Mouse (Mus musculus) urinary bladder, adult 2 months (tissue): ENCODE results near the gene Map2k5. TPM values are rescaled to one million over a fixed set of nuclear protein-coding genes. Genes with fewer than 3 reads are reported as not detected.

ENCODE experiments used
- DNase-seq: peaks from one replicate; pipeline ENCODE4 v3.0.0; 2022; ENCODE audit warnings: low spot score
- polyA plus RNA-seq: library from polyadenylated mRNA; depleted of rRNA; stranded (reverse); fragments of >200 nt; gene quantifications from 2 replicates; pipeline ENCODE4 v1.2.3, GENCODE M21; 2012

The Map2k5 gene
- polyA plus RNA-seq, 1 experiment, result 20.4 TPM

DNA sequence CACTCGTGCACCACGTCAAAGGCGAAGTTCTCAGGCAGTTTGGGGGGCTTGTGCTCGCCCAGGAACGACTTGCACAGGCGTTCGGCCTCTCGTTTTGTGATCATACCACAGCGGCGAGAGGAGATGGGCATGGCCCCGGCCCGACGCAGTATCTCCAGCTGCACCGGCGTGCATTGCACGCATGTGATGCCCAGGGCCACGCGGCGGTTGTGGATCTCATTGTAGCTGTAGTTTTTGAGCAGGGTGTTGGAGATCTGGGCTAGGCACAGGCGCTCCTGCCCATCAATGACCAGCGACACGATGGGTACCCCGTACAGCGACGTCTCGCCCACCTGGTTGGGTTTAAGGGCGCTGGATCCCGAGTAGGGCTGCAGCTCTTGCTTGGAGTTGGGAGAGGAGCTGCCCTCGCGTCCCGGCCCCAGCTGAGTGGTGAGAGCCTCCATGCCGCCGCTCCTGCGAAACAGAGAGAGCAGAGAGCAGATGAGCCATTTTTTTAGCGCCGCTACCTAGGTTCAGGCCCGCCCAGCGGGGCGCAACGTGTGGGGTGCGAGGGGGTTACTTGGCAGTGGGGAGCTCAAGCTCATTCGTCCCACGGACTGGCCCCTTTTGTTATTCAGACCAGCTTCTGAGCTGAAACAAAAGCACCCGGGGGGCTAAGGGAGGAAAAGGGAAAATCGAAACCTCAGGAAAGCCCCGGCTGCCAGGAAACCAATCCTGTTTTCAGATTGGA, 231.4 kb downstream of the Map2k5 start:
- DNase-seq, result no peak

DNA sequence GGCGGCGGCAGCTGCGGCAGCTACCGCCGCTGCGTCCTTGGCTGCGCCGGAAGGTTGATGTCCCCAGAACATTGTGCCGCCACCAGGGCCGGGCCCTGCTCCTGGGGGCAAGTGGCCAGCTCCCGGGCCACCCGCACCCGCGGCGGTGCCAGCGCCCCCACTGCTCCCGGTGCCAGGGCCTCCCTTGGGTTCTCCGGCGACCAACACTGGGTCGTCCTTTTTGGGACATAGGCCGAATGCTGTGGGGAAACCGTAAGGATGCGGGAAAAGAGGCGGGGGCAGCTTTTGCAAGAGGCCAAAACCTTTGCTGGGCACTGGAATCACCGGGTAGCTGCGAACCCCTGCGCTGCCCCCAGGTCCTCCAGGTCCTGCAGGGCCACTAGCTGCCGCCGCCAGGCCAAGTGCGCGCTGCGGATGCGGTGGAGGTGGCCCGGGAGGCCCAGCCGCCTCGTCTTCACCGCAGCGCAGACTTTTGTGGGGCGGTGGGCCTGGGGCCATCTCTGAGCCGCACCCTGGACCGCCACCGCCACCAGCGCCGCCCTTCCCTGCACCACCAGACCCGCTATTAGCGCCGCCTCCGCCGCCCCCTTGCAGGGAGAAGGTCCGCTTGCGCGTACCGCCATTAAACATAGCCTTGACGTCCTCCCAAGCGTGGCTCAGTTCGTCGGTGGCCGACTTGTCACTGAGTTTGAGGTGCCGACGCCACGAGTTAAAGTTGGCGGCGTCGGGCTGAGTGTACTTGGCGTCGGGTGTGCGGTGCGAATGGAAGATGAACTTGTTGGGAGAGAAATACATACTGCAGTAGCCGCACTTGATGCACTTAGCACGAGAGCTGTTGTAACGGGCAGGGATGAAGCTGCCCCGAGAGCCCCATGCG, 232.2 kb downstream of the Map2k5 start:
- DNase-seq, result no peak

DNA sequence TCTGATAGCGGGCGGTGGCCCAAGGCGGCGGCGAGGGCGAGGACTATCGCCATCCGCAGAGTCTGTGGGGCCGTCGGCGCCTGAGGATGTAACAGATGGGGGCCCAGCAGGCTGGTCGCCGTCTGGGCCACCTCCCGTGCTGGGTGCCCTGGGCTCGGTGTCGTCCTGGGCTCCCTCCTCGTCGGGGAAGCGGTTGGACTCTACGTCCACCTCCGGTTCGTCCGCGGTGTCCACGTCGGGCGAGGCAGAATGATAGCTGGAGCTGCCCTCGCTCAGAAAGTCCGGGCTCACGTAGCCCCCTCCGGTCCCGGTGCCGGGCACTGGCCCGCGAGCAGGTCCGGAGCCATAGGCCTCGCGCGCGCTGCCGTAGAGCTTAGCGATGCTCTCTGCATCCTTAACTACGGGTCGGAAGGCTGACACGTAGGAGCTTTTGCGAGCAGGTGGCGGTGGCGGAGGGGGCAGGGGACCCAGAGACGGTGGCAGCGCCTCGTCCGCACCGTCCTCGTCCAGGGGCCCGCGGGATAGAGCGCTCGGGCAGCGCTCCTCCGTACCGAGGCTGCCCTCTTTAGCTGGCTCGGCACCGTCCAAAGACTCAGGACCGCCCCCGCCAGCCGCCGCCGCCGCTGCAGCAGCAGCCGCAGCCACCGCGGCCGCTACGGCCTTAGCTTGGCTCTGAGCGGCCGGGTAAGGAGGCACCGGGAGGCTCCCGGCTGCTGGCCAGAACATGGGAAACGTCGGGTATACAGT, 233.0 kb downstream of the Map2k5 start:
- DNase-seq, result no peak

DNA sequence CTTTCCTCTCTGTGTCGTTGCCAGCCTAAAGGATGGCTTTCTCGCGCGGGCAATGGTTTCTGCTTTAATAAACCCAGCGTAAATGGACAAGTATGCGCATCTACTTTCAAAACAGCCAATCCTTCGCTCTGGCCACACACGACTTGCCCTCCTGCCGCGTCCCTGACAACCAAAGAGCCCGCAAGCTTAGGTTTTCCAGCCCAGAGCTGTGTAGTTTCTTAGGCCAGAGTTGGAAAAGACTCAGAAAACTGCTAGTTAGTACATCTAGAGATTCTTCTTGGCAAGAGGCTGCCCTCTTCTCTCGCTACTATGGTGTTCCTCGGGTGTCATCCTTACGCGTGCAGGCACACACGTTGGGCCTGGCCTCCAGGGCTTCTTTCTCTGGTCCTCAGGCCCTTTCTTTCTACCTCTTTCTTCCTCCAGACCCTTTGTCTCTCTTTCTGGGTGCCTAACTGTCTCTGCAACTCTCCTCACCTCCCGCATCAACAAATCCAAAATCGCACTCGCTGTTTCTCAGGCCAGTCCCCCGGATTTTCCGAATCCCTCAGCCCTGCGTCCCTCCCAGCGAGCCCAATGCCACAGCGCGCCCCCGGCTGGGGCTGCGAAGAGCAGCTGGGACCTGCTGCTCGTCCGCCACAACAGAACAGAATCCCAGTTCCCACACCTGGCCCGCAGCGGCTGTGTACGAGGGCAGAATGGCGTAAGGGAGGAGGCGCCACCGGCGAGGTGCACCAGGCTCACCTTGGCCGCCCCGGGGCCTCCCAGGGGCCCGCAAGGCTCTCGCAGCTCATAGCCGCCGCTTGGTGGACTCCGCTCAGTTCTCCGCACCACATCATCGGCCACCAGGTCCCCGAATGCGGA, 233.8 kb downstream of the Map2k5 start:
- no peak for DNase-seq

DNA sequence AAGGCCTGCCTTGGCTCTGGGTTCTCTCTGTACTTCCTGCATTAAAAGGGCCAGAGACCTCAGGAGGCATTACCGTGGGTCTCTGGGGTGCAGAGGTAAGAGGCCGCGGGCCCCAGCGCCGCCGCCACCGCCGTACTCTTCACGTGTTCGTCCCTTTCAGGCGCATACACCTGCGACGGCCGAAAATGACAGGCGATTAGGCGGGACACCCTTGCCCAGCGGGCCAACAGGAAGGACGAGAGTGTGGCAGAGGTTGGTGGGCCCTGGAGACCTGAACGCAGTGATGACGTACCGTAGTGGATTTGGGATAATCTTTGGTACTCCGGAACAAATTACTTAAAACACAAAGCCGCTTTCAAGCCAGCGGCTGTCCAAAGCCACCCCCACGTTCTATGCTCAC, 234.5 kb downstream of the Map2k5 start:
- no peak for DNase-seq

DNA sequence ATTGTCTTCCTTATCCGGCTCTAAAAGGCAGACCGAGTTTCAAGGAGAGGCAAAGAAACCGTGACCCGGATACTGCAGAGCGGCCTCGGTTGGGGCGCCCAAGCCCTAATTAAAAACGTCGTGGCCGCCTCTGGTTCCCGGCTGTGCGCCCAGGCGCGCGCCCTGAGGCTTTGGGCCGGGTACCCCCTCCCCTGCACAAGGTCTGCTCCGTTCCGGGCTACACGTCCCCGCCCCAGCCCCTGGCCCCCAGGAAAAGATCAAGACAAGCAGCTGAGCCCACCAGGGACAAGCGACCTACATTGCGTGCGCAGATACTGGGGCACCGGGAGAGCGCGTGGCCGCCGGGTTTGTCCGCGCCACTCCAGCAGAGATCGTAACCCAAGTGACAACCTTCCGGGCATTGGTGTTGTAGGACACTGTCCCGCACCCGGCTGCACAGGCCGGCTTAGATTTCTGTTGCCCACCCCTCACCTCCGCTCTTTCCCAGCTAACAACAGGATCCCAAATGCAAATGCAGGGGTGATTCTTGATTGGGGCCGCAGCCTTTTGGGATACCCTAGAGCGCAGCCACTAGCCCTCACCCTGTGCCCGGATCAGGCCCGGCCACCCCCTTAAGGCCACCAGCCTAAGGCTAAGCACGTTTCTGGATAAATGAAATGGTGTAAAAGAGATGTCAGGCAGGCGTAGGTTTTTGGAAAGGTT, 235.2 kb downstream of the Map2k5 start:
- no peak for DNase-seq

DNA sequence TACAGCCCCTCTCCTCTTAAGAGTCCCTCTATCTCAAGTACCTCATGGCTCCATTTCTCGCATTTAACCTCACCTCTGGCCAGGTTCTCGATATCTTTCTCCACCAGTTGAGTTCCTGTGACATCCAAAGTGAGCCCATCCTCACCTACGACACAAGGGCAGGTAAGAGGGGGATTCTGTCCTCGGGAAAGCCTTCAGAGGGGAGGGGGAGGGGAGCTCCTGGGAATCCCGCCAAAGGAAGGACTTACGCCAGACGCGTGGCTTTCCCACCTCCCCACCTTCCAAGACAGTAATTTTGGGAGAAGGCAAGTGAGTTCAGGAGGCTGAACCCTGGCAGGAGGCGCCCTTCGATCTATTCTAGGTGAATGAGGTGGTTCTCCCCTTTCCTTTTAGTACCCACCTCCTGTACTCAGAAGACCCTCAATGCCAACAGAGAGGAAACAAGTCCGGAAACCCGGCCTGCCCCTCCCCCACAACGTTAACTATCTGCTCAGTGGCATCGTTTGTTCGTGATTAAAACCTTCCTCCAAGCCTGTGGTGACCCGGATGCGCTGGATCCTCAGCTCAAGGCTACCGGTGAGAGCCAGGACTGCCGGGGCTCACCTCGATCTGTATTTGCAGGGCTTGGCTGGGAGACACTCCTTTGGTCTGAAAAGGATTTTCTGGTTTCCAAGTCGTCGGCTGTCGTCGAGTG, 235.9 kb downstream of the Map2k5 start:
- no peak for DNase-seq

DNA sequence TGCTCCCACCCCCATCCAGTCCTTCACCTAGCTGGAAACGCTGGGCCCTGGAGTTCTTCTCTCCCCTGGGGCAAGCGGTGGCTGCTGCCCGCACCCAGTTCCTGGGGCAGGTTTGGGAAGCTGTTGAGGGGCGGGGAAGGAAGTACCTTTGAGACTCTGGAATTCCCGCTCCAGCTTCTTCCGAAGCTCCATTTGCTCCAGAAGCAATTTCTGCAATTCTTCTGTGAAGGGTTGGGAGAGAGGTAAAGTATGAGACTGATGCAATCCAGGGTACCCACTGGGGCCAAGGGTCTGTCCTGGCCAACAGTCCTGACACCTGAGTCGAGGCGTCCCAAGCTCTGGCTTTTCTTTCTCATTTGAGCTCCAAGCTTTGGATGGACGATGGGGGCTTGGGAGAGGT, 237.5 kb downstream of the Map2k5 start:
- no peak for DNase-seq

DNA sequence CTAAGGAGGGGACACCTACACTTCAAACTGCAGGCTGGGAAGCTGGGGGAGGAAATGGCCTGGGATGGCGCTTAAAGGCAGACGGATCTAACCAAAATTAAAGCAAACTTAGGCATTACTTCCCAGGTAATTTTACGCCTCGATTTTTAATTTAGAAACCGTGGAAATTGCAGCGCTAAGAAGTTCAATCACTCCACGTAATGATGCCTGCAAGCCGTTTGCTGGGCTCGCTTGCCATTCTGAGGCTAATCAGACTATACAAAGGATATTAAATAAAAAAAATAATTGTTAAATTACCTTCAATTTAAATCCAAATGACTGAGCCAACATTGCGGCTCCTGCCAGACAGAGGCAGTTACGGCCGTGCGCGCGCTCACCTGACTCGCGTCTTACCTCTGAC, 238.0 kb downstream of the Map2k5 start:
- DNase-seq, result no peak

DNA sequence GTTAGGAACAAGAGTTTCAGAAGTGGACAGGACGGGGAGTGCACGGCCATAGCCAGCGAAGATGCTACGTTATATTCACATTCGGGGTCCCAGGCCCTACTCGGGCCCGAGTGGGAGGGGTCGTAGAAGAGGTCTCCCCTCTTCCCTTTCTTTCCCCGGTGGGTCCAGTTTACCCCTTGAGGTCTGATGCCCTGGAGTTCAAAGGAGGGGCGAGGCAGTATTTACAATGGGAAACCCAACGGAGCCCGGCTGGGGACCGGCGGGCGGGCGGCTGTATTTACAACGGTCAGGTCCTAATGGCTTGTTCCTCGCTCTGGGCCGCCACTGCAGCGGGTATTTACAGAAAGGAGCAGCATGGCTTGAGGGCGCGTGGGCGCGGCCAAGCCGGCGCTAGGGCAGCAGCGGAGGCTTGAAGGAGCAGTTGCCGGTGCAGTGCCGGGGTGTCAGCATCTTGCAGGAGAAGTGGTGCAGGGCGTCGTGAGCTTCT, 239.2 kb downstream of the Map2k5 start:
- no peak for DNase-seq

DNA sequence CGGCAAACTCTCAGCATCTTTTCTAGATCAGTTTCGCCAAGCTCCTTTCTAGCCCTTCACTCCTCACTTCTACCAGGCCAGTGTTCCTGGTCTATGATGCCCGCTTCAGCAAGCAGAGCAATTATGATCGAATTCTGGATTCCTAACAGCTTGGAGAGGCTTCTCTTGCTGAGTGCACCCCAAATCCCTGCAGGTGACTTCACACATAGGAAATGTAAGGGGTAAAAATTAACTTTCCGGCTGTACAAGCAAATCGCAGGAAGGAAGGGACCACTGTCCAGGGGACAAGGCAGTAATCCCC, 240.1 kb downstream of the Map2k5 start:
- no peak for DNase-seq

DNA sequence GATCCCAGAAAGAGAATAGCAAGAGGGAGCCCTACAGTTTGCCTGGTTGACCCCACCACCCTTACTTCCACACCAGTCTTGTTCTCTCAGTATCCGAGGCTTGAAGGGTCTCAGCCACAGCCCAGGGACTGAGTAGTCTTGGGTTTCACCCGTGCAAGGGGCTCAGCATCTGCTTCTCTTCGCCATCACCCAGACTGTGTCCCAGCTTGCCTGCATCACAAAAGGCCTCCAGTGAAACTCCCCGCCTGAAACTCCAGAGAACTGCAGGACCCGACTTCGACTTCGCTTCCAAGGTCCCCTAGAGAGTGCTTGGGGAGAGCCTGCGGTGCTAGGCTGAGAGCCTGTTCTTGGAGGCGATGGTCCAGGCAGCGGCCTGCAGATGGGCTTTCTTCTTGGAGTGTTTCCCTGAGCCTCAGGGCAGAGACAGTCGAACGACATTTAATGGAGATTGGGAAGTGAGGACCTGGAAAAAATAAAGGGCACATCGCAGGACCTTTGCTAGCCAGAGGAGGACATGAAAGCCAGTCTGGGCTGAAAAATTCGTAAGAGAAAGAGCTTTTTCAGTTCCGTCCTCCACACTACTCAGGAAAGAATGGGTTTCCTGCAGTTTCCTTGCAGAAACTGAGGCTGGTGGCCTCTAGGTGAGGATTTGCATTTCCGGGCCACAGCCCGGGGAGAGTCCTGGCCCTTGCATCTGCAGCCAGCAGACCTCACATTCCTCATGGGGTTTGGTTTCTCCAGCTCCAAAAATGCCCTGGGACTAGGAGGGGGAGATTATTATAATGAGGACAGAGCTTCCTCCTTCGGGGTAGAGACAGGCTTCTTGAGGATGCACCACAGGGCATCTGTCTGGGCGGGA, 240.7 kb downstream of the Map2k5 start:
- no peak for DNase-seq

DNA sequence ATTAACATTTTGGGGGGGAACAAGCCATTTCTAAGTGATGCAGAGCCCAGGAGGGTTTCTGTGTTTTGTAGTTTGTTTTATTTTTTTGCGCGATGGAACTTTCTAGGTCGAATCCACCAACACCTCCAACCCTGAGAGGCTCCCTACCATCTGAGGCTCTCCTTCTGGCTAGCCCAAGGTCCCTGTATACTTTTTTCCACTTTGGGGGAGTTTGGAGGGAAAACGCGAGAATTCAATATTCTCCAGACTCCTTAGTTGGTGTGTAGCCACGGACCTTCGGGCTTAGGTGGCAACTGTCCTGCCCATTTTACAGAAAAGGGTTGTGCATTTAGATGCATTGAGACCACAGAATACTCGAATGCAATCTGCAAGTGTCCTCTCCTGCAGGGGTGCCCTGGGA, 241.5 kb downstream of the Map2k5 start:
- DNase-seq, result no peak

DNA sequence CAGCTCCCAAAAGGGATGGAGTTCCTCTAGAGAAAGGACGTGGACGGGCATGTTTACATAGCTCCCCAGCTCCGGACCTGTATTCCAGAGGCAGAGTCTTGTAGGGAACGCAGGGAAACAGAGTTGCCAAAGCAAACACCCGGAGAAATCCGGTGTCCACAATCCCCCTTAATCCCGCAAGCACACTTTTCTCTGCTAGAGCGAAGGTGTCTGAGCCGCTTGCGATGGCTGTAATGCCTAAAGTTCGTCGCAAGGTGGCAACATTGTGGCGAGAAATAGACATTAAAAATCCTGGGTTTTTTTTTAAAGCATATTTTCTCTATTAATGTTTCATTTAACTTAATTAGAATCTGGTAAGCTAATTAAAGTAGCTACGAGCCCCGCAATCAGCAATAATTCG, 241.9 kb downstream of the Map2k5 start:
- no peak for DNase-seq

DNA sequence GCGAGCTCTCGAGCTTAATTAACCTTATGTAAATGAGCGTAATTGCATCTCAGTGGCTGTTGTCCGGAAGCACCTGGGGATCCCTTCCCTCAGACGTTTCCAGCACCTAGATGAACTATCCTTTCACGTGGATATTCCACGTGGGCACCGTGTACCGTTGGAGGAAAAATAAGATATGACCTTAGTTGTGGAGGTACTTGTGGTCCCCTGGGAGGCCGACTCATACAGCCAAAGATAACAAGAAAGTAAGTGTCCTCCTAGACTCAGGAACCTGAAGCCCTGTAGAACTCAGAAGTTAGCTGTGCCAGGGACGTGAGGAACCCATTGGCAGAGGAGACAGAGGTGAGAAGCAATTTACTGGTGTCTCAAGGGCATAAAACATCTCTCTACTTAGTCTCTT, 242.3 kb downstream of the Map2k5 start:
- no peak for DNase-seq

DNA sequence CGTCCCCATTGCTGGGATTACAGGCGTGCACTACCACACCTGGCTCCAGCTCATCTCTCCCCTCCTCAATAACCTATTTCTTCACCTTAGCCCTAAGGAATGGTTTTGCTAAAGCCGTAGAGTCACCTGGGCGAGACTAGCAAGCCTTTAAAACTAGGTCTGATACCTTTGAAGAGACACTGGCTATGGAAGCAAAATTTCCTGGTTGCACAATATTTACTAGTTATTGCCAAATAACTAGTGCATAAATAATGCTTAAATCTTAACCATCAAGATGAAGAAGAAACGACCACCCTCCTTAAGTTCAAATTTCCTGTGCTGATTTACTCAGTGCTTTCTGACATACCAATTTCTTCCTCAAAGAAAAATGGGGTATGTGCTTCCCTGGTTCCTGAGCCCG, 244.0 kb downstream of the Map2k5 start:
- no peak for DNase-seq

DNA sequence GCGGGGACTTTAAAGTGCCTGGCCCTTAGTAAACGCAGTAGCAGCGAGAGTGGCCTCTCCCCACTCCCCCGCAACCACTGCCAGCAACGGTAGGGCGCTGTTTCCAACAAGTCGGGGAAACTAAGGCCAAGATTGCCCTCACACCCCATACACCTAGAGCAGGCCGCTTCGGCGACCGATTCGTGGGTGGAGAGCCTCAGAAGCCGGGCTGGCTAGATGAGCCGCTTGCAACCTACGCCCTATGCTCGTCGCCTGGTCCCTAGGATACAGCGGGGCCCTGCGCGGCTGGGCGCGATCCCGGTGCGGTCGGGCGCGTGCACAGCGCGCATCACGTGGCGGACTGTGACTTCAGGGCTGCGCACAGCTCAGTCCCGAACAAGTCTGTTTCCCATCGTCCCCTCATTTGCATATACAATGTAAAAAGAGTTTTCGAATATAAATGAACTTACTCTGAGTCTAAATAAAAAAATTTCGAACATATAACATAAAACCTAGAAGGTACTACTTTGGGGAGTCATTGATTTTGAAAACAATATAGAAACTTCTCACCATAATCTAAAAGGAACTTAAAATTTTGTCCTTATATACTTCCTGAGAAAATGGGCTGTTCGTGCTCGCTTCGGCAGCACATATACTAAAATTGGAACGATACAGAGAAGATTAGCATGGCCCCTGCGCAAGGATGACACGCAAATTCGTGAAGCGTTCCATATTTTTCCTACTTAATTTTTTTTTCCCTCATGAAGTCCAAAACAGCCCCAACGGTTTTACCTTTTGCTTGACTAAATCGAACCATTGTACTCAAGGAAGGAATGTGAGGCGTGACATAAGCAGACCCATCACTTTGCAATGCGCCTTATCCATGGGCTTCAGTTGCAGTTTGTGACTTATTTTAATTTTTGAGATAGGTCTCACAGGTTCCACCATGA, 244.8 kb downstream of the Map2k5 start:
- peak; percentile 91 for DNase-seq

DNA sequence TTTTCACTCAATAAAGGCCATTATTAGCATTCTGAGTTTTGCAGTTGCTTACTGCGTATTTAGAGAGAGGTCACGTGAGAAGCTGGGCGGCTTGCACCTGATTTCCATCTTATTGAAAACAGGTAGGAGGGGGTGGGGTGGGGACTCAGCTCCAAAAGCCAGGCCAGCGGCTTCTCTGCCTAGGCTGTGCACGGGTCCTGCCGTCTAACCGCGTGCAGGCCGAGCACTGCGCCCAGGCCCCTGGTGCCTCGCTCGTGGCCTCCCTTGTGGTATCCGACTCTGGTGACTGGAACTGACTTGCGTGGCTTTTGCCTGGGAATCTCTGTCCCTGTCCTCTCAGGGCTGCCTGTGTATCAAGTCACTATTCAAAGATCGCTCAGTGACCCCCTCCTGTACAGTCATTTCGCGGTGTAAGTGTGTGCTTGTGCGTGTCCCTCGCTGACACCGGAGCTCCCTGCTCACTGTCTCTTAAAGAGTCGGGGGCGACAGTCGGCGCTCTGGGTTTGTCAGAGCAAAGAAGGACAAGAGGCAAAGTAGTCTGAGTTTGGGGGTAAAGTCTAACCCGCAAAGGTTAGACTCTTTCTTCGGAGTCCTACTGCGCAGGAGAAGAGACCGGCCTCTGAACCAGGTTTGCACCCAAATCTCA, 245.6 kb downstream of the Map2k5 start:
- DNase-seq, result peak; percentile 55
